Mouse (Mus musculus): ENCODE results near the gene Gas8. TPM values are rescaled to one million over a fixed set of nuclear protein-coding genes. Genes with fewer than 3 reads are reported as not detected.

Gas8 gene
- polyA plus RNA-seq, 1 experiment from 2014 or later, result 42.5 TPM

DNA sequence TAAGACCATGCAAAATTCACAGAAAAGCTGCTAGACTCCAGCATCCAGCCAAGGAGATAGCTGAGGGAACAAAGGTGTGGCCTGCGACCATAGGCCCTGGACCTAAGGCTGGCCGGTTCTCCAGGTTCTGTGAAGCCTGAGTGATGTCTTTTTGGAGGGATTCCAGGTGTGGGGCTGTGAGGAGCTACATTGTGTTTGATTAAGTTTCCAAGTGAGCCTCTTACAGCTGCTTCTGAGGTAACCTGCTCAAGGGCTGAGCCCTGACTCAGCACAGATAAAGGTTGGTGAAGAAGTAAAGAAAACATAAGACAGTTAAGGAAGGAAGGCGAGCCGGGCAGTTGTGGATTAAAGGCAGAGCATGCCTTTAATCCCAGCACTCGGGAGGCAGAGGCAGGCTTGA is 16.4 kb upstream of the Gas8 start:
- Histone ChIP-seq H3K4me1 (replicated peaks) (no peaks in the 10 kb centered on the region), H3K36me3 (peaks cover 98% of the 10 kb centered on the region), H3K9ac (no peak overlapping the region), H3K4me2 (no peak overlapping the region), H3K4me3 (no peak overlapping the region), H3K27ac (no peak overlapping the region), H3K9me3 (no peaks in the 10 kb centered on the region), H3K27me3 (no peaks in the 10 kb centered on the region)
- WGBS, result 94% methylated on average over 5 of the region's 5 CpGs
- no peak for ATAC-seq (ENCODE audit: low FRiP score)

DNA sequence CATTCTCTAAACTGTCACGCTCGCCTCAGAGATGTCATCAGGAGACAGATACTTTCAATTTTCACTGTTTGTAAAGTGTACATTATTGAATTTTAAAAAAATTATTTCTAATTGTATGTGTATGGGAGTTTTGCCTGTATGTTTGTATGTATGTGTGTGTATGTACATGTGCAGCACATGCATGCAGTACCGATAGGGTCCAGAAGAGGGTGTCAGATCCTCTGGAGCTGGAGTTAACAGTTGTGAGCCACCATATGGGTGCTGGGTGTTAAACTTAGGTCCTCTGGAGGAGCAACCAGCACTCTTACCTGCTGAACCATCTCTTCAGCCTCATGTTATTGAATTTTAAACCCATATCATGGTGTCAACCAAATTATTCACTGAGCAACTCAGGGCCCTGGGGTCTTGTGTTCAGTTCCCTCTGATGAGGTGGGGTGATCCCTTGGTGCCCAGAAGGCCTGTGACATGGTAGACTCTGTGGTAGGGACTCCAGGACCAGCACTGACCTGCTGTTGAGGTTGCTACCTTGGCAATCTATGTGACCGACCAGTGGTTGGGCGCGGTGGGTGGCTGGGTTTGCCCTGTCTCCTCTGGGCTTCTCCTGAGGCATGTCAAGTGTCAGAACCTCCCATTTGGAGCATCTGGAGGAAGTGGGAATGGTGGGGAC is 14.7 kb upstream of the Gas8 start:
- Histone ChIP-seq H3K4me3 (no peak overlapping the region), H3K4me1 (replicated peaks) (no peaks in the 10 kb centered on the region), H3K36me3 (peaks cover 100% of the 10 kb centered on the region), H3K27ac (no peak overlapping the region), H3K9ac (no peak overlapping the region), H3K9me3 (no peaks in the 10 kb centered on the region), H3K27me3 (no peaks in the 10 kb centered on the region), H3K4me2 (no peak overlapping the region)
- no peak for ATAC-seq (ENCODE audit: low FRiP score)
- WGBS, result 99% methylated on average over 6 of the region's 6 CpGs

- H3K4me3 ChIP-seq, result no peak overlapping the region
- peaks cover 100% of the 10 kb centered on the region for H3K36me3 ChIP-seq
- H3K27me3 ChIP-seq, result no peaks in the 10 kb centered on the region
- 84% methylated on average over 9 of the region's 9 CpGs for WGBS
- no peak overlapping the region for H3K4me2 ChIP-seq
- H3K27ac ChIP-seq, result no peak overlapping the region
- no peaks in the 10 kb centered on the region for H3K4me1 ChIP-seq (replicated peaks)
- H3K9ac ChIP-seq, result no peak overlapping the region
- ATAC-seq (ENCODE audit: low FRiP score), result no peak; the same call in 1 of the 2 replicates
- no peaks in the 10 kb centered on the region for H3K9me3 ChIP-seq
These were observed 13.9 kb upstream of the Gas8 start for GRCm38 (mm10) chr8:123504591-123505195.

DNA sequence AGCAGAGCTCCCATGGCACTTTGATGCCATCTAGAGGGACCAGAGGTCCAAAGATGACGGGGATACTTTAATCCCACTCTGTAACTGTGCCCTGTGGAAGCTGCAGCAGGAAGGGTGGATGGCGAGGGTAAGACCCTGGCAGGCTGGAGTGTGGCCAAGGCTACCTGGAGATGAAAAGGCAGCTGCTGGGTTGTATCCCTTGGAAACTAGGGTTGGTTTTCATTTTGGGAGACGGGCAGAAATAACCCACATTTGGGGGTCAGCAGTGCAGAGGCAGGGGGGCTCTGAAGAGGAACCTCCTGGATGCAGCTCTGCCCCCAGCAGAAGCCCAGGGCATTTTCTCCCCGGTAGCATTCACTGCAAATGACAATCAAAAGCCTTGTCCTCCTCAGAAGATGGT is 13.4 kb upstream of the Gas8 start:
- H3K27ac ChIP-seq, result no peak overlapping the region
- no peaks in the 10 kb centered on the region for H3K4me1 ChIP-seq (replicated peaks)
- no peak for ATAC-seq (ENCODE audit: low FRiP score)
- WGBS, result 72% methylated on average over 4 of the region's 4 CpGs
- H3K27me3 ChIP-seq, result no peaks in the 10 kb centered on the region
- peaks cover 100% of the 10 kb centered on the region for H3K36me3 ChIP-seq
- H3K4me3 ChIP-seq, result no peak overlapping the region
- H3K9me3 ChIP-seq, result no peaks in the 10 kb centered on the region
- no peak overlapping the region for H3K4me2 ChIP-seq
- H3K9ac ChIP-seq, result no peak overlapping the region

- Histone ChIP-seq H3K4me3 (no peak overlapping the region), H3K4me2 (no peak overlapping the region), H3K27me3 (no peaks in the 10 kb centered on the region), H3K9me3 (no peaks in the 10 kb centered on the region), H3K4me1 (replicated peaks) (0 out of 2 replicates have a peak, but pooled peaks cover 4% of the 10 kb centered on the region), H3K9ac (no peak overlapping the region), H3K27ac (no peak overlapping the region), H3K36me3 (peaks cover 100% of the 10 kb centered on the region)
- ATAC-seq (ENCODE audit: low FRiP score), result no peak
- 83% methylated on average over 9 of the region's 9 CpGs for WGBS
These were observed 12.9 kb upstream of the Gas8 start for GRCm38 (mm10) chr8:123505695-123506094.

DNA sequence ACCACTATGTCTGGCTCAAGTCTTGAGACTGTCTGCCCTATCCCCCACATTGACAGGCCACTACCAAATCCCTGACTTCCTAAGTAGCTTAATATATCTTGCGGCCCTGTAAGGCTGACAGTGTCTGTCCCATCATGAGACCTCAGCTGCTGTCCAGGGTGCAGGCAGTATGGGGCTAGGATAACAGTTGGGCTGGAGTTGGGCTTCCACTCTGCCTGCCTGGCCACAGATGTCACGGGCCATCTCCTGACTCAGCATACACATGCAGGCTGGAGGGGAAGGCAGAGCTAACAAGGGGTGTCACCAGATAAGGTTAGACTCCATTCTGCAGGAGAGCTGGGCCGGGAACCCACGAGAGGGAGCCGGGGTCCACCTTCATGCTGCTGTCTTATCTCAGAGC is 11.5 kb upstream of the Gas8 start:
- WGBS, result 95% methylated on average over 5 of the region's 5 CpGs
- Histone ChIP-seq H3K36me3 (peaks cover 97% of the 10 kb centered on the region), H3K4me2 (no peak overlapping the region)

GRCm38 (mm10) chr8:123510819-123511218 is 7.8 kb upstream of the Gas8 start:
- Histone ChIP-seq H3K4me1 (replicated peaks) (peaks cover 37% of the 10 kb centered on the region), H3K4me3 (no peak overlapping the region), H3K27ac (no peak overlapping the region), H3K27me3 (no peaks in the 10 kb centered on the region), H3K9me3 (no peaks in the 10 kb centered on the region), H3K9ac (no peak overlapping the region), H3K4me2 (no peak overlapping the region), H3K36me3 (peaks cover 60% of the 10 kb centered on the region)
- 68% methylated on average over 5 of the region's 5 CpGs for WGBS
- ATAC-seq (ENCODE audit: low FRiP score), result no peak

More for the DNA sequence above, 11.5 kb upstream of the Gas8 start:
- Histone ChIP-seq H3K9me3 (no peaks in the 10 kb centered on the region), H3K9ac (no peak overlapping the region), H3K27ac (no peak overlapping the region), H3K27me3 (no peaks in the 10 kb centered on the region), H3K4me1 (replicated peaks) (peaks cover 9% of the 10 kb centered on the region; the same call in 1 of the 2 replicates), H3K4me3 (no peak overlapping the region)
- no peak for ATAC-seq (ENCODE audit: low FRiP score)

- Histone ChIP-seq H3K9me3 (no peaks in the 10 kb centered on the region), H3K27me3 (peaks cover 8% of the 10 kb centered on the region; the same call in 1 of the 2 replicates), H3K9ac (peak overlapping the region; percentile 95), H3K27ac (peak overlapping the region; percentile 97), H3K36me3 (peaks cover 27% of the 10 kb centered on the region), H3K4me3 (peak overlapping the region; percentile 85), H3K4me1 (replicated peaks) (peaks cover 47% of the 10 kb centered on the region), H3K4me2 (peak overlapping the region; percentile 84)
- no peak for ATAC-seq (ENCODE audit: low FRiP score)
- WGBS, result 1% methylated on average over 9 of the region's 9 CpGs
These were observed 4.5 kb upstream of the Gas8 start for GRCm38 (mm10) chr8:123514136-123514535.

- WGBS, result under 1% methylated on average over 45 of the region's 63 CpGs
- peak; percentile 48 for ATAC-seq (ENCODE audit: low FRiP score)
These were observed 3.7 kb upstream of the Gas8 start, which contains the start of gene Dbndd1 for GRCm38 (mm10) chr8:123514781-123515539. Gene Dbndd1 (minus strand): TSS chr8:123515463.

DNA sequence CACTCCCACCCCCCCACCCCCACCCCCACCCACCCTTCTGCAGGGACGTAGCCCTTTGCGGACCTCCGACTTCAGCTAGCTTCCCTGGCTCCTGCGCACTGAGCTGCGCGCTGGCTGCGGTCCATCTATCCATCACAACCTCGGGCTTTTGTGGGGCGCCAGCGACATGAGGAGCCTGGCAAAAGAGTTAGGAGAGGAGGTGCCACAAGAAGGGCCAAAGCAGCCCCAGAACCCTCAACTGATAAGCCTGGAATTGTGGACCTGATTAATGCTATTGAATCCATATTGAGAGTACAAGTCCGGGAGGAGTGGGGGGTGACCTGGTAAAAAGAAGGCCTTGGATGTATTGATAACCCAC is 3.1 kb upstream of the Gas8 start:
- peaks cover 56% of the 10 kb centered on the region for H3K4me1 ChIP-seq (replicated peaks)
- under 1% methylated on average over 11 of the region's 11 CpGs for WGBS

More at GRCm38 (mm10) chr8:123514781-123515539, 3.7 kb upstream of the Gas8 start, which contains the start of gene Dbndd1:
- H3K9ac ChIP-seq, result peak within 1 kb of the TSS; percentile 95
- H3K4me1 ChIP-seq (replicated peaks), result peaks cover 54% of the 10 kb centered on the region
- H3K4me3 ChIP-seq, result peak within 1 kb of the TSS; percentile 85
- peak within 1 kb of the TSS; percentile 97 for H3K27ac ChIP-seq
- peaks cover 19% of the 10 kb centered on the region for H3K36me3 ChIP-seq
- peaks cover 8% of the 10 kb centered on the region; the same call in 1 of the 2 replicates for H3K27me3 ChIP-seq
- peak within 1 kb of the TSS; percentile 84 for H3K4me2 ChIP-seq
- no peaks in the 10 kb centered on the region for H3K9me3 ChIP-seq

DNA sequence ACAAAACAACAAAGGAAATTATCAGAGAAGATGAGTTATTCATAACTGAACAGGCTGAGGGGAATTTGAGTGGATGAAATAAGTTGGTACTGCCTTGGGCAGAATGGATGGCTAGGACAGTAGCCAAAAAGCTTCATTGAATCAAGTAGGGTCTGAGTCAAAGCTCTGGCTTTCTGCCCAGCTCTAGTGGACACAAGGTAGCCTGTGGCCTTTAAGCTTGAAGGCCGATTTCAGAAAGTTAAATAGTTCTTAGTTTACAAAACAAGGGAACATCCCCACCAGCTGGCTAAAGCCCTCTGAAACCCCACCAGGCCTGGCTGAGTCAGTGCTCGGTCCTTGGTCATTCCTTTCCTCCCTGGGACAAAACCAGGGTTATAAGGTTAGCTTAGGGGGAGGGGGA is 2.0 kb upstream of the Gas8 start:
- Histone ChIP-seq H3K36me3 (peaks cover 13% of the 10 kb centered on the region), H3K4me3 (no peak overlapping the region), H3K27ac (no peak overlapping the region), H3K27me3 (peaks cover 8% of the 10 kb centered on the region; the same call in 1 of the 2 replicates), H3K9ac (no peak overlapping the region), H3K9me3 (no peaks in the 10 kb centered on the region), H3K4me1 (replicated peaks) (peaks cover 53% of the 10 kb centered on the region), H3K4me2 (no peak overlapping the region)
- WGBS, result 40% methylated on average over 2 of the region's 2 CpGs
- ATAC-seq (ENCODE audit: low FRiP score), result no peak

More for the DNA sequence above, 3.1 kb upstream of the Gas8 start:
- H3K27me3 ChIP-seq, result peaks cover 8% of the 10 kb centered on the region; the same call in 1 of the 2 replicates
- no peaks in the 10 kb centered on the region for H3K9me3 ChIP-seq
- peak overlapping the region; percentile 97 for H3K27ac ChIP-seq
- peaks cover 16% of the 10 kb centered on the region for H3K36me3 ChIP-seq
- peak overlapping the region; percentile 85 for H3K4me3 ChIP-seq
- H3K9ac ChIP-seq, result peak overlapping the region; percentile 95
- peak overlapping the region; percentile 84 for H3K4me2 ChIP-seq
- ATAC-seq (ENCODE audit: low FRiP score), result no peak; the same call in 1 of the 2 replicates

DNA sequence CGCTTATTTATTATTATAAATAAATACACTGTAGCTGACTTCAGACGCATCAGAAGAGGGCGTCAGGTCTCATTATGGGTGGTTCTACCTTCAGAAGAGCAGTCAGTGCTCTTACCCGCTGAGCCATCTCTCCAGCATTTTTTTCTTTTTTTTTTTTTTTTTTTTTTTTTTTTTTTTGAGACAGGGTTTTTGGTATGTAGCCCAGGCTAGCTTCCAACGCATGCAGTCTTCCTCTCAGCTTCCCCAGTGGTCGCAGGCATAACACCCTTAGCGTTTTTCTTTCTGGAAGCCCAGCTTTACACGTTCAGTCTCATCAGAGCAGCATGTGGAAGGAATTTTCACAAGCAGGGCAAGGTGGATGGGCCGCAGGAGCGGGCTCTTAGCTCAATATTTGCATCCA is 462 bp upstream of the Gas8 start:
- WGBS, result 40% methylated on average over 10 of the region's 10 CpGs

More for the DNA sequence above, 462 bp upstream of the Gas8 start:
- Histone ChIP-seq H3K9ac (peak overlapping the region; percentile 94; the same call in 1 of the 2 replicates), H3K36me3 (peaks cover 25% of the 10 kb centered on the region), H3K27ac (no peak overlapping the region), H3K4me3 (peak overlapping the region; percentile 69), H3K27me3 (peaks cover 8% of the 10 kb centered on the region; the same call in 1 of the 2 replicates), H3K4me2 (peak overlapping the region; percentile 90), H3K4me1 (replicated peaks) (peaks cover 47% of the 10 kb centered on the region), H3K9me3 (no peaks in the 10 kb centered on the region)
- ATAC-seq (ENCODE audit: low FRiP score), result no peak

Data from hindbrain, embryonic 13.5 days (tissue).